Mouse (Mus musculus) hindbrain, embryonic 15.5 days (tissue): ENCODE results near the gene Ucp1. TPM values are rescaled to one million over a fixed set of nuclear protein-coding genes. Genes with fewer than 3 reads are reported as not detected.

Experiments used
- ATAC-seq: fragments of 200-750 bp; cut with Nextera tagmentation; 2 replicates; pipeline ENCODE4 v1.8.0; 2017; ENCODE audit warnings: low read depth, moderate number of reproducible peaks, moderate TSS enrichment; ENCODE audit not compliant: low FRiP score
- H3K27ac ChIP-seq: fragments of 300-500 bp; sonication (generic); replicated peaks from 2 replicates; pipeline ENCODE4 v1.5.1; 2015; ENCODE audit warnings: mild to moderate bottlenecking, inconsistent platforms
- H3K27me3 ChIP-seq: fragments of 300-500 bp; sonication (generic); 2 replicates; pipeline ENCODE4 v1.6.1; 2015; ENCODE audit warnings: control low read depth, inconsistent platforms
- H3K36me3 ChIP-seq: fragments of 300-500 bp; sonication (generic); 2 replicates; pipeline ENCODE4 v1.6.1; 2015; ENCODE audit warnings: control low read depth, inconsistent platforms
- H3K4me1 ChIP-seq: fragments of 300-500 bp; sonication (generic); replicated peaks from 2 replicates; pipeline ENCODE4 v1.6.1; 2015; ENCODE audit warnings: control low read depth, inconsistent platforms
- H3K4me2 ChIP-seq: fragments of 300-500 bp; sonication (generic); 2 replicates; pipeline ENCODE4 v1.6.1; 2015; ENCODE audit warnings: moderate library complexity, mild to moderate bottlenecking, inconsistent platforms
- H3K4me3 ChIP-seq: fragments of 300-500 bp; sonication (generic); 2 replicates; pipeline ENCODE4 v1.5.1; 2015; ENCODE audit warnings: mild to moderate bottlenecking, inconsistent platforms
- H3K9ac ChIP-seq: fragments of 300-500 bp; sonication (generic); 2 replicates; pipeline ENCODE4 v1.6.1; 2015; ENCODE audit warnings: inconsistent platforms
- H3K9me3 ChIP-seq: fragments of 300-500 bp; sonication (generic); 2 replicates; pipeline ENCODE4 v1.6.1; 2016; ENCODE audit warnings: control low read depth, inconsistent platforms
- WGBS: fragments of 180-500 bp; shearing (Covaris S2); methylation state at CpG from one replicate; pipeline ENCODE4 v1.1.7; 2015; 5-methylcytosine and 5-hydroxymethylcytosine counted together
- polyA plus RNA-seq: library from polyadenylated mRNA; unstranded; fragments of >200 nt; fragmentation: Nextera tagmentation; extraction: Ambion mirVana; gene quantifications from 2 replicates; pipeline ENCODE4 v1.2.1, GENCODE M21; 2015

Gene Ucp1
- polyA plus RNA-seq, 1 experiment from 2014 or later = not detected

DNA sequence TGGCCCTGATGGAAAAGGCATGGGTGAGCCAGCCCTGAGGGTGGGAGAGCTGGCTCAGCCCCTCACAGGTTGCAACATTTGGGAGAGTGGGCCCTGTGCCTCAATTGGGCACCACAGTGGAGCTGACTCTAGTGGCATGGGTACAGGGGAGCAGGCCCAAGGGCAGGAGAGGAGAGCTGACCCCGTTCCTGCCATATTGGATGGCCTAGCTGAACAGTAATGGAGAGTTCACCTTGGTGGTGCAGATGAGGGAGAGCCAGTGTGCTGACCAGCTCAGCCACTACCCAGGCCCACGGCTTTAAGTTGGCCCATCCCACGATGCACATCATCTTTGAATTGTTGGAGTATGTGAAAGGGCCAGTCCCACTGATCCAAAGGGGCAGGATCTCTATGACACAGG, 51.9 kb downstream of the Ucp1 start:
- Histone ChIP-seq H3K4me2 (no peak overlapping the region), H3K4me3 (no peak overlapping the region), H3K27me3 (no peaks in the 10 kb centered on the region), H3K9me3 (no peaks in the 10 kb centered on the region), H3K9ac (no peak overlapping the region), H3K36me3 (no peaks in the 10 kb centered on the region), H3K4me1 (no peaks in the 10 kb centered on the region), H3K27ac (no peak overlapping the region)
- ATAC-seq = no peak
- WGBS = 90% methylated on average over 3 of the region's 3 CpGs

DNA sequence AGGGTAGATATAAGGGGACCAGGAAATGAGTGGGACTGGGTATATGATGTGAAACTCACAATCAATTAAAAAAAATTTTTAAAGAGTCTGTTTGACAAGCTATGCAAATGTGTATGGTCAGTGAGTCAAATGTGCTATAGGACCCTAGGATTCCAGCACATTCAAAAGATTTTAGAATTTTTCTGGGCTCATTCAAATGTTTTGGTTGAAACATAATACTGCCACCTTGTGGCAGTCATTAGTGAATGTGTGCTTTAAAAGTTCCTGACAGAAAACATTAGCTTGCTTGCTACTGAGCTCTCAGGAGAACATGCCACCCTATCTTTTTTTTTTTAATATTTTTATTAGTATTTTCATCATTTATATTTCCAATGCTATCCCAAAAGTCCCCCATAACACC, 52.5 kb downstream of the Ucp1 start:
- no peaks in the 10 kb centered on the region for H3K9me3 ChIP-seq
- H3K27ac ChIP-seq = no peak overlapping the region
- no peak overlapping the region for H3K9ac ChIP-seq
- no peak overlapping the region for H3K4me2 ChIP-seq
- no peak for ATAC-seq
- no peak overlapping the region for H3K4me3 ChIP-seq
- H3K4me1 ChIP-seq = no peaks in the 10 kb centered on the region
- no peaks in the 10 kb centered on the region for H3K27me3 ChIP-seq
- no peaks in the 10 kb centered on the region for H3K36me3 ChIP-seq

Other genes with a start within 250 kb of the Ucp1 start
- gene Tbc1d9, start 125.0 kb upstream of the Ucp1 start, polyA plus RNA-seq = 15.7 and 17.0 TPM in 2 replicates
- 8.1 and 8.9 TPM in 2 replicates for gene Gm10645, start 124.2 kb upstream of the Ucp1 start, polyA plus RNA-seq
- gene Elmod2, start 42.1 kb downstream of the Ucp1 start, polyA plus RNA-seq = 21.6 and 21.8 TPM in 2 replicates
- not detected in 2 replicates for gene Mgat4d, start 58.1 kb downstream of the Ucp1 start, polyA plus RNA-seq
- 14.1 and 14.3 TPM in 2 replicates for gene Clgn, start 99.5 kb downstream of the Ucp1 start, polyA plus RNA-seq
- 268 and 277 TPM in 2 replicates for gene Scoc, start 168.0 kb downstream of the Ucp1 start, polyA plus RNA-seq
- 0.04 TPM in 1 of 2 replicates, not detected in the other for gene Olfr370, start 245.4 kb downstream of the Ucp1 start, polyA plus RNA-seq